Mouse (Mus musculus) cerebellum, postnatal 25 days (tissue): ENCODE measurements around the gene Slc28a1.
"Not testable (repeated sequence)": the region's sequence is repeated elsewhere in the genome, so short reads cannot be mapped to it uniquely, and the experiment has no call there.

Experiments
- DNase-seq, 2 experiments: peaks; one replicate each; pipeline ENCODE4 v3.0.0; 2021; ENCODE audit warnings: mixed read lengths in 2 of 2

Gene Slc28a1

DNA sequence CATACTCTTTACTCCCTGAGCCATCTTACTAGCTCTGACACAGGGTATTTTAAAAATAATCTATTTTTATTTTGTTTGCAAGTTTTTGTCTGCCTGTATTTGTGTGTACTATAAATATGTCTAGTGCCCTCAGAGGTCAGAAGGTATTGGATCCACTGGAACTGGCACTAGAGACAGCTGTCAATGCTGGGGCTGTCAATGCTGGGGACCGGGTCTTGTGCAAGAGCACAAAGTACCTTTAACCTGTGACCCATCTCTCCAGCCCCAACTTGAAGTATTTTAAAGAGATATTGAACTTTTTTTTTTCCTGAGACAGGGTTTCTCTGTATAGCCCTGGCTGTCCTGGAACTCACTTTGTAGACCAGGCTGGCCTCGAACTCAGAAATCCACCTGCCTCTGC lies 59.3 kb downstream of the Slc28a1 start:
- no peak for DNase-seq

DNA sequence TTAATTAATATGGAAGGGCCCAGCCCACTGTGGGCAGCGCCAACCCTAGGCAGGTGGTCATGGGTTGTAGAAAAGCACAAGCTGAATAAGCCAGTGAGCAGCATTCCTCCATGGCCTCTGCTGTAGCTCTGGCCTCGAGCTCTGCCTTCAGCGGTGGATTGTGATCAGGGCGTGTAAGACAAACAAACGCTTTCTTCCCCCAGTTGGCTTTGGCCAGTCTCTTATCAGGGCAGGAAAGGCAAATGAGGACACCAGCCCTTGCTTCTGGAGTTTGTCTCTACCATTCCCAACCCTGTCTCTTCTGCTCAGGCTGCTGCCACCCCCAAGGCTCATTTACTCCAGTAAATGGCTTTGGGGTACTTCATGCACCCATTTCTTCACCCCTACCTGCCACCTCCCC lies 60.1 kb downstream of the Slc28a1 start:
- DNase-seq: no peak

DNA sequence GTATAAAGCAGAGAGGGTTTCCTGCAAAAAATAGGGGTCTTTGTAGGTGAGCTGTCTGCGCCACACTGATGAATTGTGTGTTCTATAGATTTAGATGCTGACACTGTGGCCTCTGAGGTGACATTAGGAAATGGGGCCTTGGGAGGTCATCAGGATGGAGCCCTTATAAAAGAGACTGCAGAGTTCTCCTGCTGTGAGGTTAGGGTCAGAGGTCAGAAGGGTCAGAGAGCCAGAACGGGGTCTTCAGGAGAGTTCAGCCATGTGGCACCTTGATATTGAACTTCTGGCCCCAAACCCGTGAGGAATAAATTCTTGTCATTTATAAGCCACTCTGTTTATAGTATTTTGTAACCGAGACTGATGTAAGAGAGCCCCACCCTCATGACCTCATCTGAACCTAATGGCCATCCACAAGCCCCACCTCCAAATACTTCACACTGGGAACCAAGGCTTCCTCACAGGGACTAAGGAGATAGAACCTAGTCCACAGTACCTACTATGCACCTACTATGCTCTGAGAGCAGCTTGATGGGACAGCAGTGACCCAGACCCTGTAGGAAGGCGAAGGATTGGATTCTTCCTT lies 61.7 kb downstream of the Slc28a1 start:
- DNase-seq: no peak

DNA sequence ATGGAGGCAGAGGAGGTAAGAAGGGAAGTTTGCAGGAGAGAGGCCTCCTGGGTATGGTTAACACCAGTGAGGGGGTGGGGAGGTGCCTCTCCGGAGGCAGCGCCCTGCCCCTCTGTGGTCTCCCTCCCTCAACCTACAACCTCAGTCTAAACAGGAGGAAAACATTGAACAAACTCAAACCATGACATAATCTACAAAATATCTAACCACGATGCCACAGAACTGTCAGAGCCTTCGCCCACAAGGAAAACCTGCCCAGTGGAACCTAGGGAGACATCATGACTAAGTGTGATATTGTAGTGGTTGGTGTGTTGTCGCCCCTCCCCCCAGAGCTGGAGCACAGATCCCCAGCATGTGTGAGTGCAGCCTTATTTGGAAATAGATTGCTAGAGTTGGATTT lies 64.9 kb downstream of the Slc28a1 start:
- DNase-seq: no peak

DNA sequence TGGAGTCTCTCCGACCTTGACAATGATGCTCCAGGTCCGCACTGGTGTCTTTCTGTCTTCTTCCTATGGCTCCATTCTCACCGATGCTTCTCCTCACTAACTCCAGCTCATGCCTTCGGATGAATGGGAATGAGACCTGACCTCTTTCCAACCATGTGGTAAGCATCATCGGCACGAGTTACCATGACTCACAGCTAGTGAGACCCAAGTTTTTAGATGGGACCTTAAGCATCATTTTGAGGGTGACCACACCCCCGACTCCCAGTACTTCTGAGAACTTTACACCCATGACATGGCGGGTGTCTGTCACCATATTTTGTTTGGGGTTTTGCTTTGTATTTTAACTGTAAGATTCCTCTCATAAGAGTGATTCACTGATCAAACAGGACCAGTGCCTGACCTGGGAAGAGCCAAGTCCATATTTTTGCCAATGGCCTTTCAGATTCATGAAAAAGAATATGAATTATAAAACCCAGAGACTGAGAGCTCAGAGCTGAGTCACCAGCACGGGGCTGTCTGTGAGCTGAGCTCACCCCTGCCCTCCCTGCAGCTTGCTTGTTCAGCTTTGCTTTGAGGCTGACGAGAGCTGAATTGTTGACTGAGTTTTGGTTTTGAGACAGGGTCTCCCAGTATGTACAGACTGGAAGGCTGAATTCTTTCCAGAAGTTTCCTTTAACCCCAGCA lies 68.0 kb downstream of the Slc28a1 start:
- DNase-seq: no peak

DNA sequence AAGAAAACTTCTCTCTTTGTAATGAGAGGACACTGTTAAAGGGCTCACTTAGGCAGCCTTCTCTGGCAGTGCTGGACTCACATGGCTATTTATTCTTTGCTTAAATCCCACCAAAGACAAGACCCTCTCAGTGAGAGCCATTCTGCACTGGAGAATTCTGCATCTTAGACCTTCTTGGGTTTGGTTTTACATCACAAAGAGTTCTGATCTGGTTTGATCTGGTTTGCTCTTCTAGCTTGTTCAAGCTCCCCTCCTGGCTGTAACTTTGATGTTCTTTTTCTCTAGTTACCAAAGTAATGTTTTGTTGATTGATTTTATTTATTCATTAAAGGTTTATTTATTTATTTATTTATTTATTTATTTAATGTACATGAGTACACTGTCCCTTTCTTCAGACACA lies 68.6 kb downstream of the Slc28a1 start:
- DNase-seq: no peak

DNA sequence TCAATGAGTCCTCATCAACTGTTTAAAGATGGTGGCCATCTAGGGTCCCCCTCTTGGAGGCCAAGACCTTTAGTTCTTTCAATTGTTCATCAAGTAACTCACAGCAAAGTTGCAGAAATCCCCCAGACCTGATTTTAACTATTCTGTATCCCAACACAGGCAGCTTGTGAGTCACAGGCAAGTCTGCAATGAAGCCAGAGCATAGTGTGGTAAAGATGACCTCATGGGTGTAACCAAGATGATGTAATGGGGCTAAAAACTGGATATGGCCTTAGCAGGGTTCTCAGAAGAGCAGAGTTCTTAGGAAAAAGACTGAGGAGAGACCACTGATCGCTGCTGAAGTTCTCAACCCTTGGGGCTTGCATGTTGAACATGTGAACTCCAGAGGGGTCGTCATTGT lies 69.5 kb downstream of the Slc28a1 start:
- DNase-seq: no peak

DNA sequence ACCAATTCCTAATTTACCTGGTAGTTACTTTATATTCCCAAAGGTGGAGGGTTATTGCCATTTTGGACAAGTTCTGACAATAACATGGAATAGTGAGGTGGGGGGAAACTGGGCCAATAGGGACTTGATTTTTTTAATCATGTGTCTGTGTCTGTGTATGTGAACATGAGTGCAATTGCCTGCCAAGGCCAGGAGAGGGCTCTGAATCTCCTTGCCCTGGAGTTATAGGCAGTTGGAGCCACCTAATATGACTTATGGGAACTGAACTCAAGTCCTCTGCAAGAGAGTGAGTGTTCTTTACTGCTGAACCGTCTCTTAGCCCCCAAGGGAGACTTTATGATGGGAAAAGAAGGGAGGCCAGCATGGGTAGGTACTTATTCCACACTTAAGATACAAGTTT lies 70.1 kb downstream of the Slc28a1 start:
- no peak for DNase-seq

DNA sequence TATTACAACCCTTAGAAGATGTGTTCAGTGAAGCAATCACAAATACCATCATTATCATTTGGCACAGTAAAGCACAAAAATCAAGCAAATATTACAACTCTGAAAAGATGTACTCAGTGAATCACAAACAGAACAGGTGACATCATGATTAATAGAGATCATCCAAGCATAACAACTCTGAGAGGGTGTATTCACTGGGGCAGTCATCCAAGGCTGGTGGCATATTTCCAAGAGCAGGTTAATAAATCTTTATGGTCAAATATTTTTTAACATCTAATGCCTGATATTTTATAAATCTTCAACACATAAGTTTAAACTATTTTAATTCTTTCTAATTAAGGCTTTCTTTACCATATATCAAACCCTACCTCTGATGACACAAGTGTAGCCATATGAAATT lies 71.4 kb downstream of the Slc28a1 start:
- peak; percentile 21 to 59 for DNase-seq

DNA sequence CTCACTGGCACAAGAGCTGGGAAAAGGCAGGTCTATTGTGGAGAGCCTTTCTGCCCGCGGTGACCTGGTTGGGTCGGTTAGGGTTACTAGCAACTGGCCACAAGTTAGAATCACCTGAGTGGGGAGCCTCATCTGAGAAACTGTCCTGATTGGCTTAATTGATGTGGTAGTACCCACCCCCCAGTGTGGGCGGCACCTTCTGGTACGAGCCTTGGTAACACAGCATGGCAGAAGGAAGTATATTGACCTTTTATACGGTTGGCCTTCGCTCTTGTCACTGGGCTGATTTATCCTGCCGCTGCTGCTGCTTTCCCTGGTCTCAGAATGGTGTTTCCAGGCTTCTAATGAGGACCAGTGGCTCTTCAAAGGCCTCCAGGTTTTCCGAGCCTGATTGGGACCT lies 74.6 kb downstream of the Slc28a1 start:
- no peak for DNase-seq

DNA sequence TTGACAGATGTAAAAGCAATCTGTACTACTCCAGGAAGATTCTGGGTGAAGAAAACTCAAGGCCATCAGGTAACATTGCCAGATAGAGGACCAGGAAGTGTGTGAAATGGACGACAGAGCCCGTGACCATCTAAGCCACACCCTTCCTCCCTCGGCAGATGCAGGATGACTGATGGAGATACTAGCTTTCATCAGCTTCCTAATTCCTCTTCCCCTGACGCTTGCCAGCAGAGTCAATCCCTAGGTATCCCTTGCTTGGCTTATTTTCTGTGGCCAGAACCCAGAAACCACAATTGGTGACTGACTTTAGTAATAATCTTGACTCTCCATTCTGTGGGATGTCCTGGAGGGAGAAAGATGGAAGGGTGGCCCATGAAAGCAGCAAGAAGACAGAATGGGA lies 80.9 kb downstream of the Slc28a1 start:
- DNase-seq: no peak

DNA sequence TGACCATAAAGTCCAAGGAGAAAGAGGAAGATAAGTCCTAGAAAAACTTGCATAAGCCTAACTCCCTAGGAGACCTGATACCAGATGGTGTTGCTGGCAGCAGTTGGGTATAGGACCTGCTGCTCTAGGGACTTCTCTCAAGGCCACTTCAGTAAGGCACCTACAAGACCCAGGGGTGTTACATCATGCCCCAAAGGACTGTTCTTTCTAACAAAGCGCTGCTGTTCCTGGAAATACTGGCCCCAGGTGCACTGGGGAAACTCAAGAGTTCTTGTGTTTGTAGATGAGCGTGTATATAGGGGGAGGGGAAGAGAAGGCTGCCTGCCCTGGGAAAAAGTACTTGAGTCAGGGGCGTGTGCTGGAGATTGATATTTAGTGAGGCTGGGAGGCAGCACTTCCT lies 82.2 kb downstream of the Slc28a1 start:
- no peak for DNase-seq

DNA sequence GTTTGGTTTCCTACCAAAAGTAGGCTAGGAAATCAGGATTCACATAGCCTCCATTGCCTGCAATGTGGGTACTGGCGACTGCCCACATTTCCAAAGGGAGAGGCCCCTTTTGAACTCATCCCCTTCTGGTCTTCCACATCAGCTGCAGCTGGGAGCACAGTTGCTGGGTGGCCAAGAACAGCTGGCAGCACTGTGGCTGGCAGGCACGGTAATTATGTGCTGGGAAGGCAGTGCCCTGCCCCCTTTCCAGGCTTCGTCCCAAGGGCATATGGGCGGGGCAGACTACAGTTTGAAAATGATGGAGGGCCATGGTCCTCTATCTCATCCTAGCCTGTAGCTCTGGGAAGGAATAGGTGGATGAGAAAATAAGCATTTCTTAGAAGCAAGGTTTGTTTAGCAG lies 83.9 kb downstream of the Slc28a1 start:
- no peak for DNase-seq

DNA sequence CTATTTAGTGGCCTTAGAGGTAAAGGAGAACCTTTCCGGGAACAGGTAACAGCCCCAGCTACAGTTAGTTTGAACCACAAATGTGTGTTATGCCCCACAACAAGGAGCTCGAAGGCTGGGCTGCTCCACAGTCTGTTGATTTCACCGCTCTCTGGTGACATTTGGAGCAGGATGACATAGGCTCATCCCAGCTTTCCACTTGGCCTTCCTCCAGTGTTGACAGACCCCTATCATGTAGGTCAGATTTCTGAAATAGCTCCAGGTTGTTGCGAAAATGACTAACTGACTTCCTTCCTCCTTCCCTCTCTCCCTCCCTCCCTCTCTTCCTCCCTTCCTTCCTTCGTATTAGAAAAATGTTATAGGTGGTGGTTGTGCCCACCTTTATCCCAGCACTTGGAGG lies 84.5 kb downstream of the Slc28a1 start:
- no peak for DNase-seq

DNA sequence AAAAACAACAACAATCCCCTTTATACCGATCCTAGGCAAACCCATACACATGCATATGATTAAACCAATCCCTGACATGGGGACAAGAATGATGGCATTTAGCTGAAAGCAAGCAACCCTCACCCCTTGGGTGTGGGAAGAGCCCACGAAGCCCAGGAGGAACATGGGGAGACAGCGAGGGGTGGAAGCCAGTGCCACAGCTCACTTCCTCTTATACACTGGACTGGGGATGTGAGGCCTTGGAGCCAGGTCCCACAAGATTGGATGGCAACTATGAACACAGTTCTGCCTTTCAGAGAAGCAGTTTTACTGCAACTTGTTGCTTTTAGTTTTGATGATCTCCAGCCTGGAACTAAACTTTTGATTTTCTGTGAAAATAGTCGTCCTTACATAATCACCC lies 85.2 kb downstream of the Slc28a1 start:
- DNase-seq: no peak

DNA sequence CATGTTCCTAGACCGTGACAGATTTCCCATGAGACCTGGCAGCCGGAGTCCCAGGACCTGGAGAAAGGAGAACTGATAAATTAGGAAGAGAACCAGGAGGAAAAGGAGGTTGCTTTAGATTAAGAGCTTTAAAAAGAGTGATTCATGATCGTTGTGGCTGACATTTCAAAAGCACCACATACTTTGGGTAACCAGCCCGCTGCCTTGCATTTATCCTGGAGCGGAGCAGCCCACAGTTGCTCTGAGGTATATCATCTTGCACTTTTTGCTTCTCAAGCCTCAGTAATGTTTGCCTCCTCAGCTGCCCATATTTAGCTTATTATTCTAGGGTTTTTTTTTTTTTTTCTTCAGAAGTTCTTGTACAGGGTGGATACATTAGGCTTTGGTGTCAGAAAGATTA lies 87.8 kb downstream of the Slc28a1 start:
- DNase-seq: no peak

DNA sequence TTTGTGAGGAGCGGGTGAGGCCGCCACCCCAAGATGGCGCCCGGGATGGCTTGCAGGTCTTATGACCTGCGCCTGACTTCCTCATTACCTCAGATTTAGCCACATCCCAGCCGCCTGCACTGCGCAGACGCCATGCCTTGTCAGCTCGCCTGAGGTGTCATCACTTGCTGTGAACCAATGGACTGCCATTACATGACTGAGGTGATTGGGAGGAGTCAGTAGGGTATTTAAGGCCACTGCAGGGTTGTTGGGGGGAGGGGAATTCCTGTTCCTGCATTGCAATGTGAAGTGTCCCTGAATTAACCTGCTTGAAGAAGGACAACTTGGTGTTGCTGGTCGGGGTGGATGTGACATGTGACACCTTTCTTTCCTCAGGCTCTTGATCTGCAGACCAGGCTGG lies 89.0 kb downstream of the Slc28a1 start:
- DNase-seq: not testable (repeated sequence)

DNA sequence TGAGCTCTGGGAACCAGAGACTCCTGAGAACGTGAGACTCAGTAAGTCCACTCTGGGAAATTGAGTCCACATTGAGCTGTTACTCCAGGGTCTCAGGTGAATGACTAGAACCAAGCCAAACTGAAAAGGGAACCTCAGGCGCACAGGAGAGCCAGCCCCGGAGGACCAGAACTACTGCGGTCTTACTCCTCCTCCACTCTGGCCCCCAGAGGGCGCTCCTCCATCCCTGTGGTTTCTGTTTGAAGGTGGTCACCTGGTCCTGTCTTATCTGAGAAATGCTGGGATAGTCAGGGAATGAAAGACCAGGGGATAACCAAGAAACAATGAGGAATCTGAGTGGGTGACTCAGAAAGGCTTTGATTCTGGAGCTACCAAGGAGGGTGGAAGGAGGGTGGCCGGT lies 94.3 kb downstream of the Slc28a1 start:
- DNase-seq: peak; percentile 43 to 66

DNA sequence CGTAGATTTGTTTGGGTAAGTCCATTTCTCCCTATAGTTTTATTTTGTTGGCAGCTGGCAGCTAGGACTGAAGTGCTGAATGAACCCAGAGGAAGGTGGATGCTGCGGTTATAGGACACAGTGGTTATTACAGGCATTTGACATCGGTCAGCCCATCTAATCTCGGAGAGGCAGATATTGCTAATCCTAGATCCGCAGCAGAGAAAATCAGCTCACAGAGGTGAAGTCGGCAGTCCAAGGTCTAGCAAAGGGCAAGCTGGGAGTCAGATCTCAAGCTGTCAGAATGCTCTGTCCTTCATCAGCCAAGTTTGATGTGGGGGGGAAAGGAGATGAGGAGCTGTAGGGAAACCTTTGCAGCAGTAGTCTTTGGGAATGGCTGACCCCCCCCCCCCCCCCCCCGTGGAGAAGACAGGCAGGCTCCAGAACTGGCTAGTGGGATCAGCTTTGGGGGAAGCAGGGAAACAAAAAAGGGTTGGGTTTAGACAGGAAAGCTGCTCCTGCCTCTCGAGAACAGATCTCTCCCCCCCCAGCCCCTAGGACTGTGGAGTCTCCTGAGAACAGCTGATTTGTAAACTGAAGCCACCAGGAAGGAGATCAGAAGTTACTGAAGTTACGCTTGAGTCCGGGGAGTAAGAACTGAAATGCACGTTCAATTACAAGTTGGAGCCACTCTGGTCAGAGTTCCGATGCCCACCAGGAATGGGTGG lies 95.5 kb downstream of the Slc28a1 start:
- DNase-seq: no peak

DNA sequence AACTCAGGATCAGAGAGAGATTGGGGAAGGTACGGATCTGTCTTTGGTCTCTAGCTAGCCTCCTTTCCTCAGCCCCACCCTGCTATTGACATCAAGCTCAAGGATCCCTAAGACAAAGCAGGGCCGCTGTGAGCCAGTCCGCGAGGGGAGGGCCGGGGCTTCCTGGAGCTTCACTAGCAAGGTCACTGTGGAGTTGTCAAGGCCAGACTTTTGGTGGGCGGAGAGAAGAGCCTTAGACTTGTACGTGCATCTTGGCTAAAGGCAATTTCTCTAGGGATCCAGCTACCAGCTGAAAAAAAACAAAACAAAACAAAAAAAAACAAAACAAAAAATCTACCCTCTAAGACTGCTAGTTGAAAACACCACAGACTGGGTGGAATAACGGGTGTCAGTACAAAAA lies 97.2 kb downstream of the Slc28a1 start:
- no peak for DNase-seq

DNA sequence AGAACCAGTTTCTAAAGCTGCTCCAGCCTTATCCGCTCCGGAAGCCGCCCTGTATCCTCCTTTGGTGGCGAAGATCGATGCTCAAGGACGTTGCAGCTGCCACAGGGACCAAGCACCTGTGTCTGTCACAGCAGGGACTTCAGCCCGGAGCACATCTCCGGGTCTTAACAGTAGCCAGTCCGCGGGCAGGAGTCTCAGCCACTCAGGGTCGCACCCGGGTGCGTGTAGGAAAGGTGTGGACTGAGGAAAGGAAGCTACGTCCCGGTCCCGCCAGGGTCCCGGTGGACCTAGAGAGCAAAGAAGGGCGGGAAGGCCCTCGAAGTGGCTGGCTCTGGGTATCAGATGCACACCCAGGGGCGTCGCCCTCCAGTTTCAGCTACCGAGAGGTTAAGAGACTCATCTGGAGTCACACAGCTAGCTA lies 97.7 kb downstream of the Slc28a1 start:
- DNase-seq: peak in 1 of 2 experiments; percentile 13

DNA sequence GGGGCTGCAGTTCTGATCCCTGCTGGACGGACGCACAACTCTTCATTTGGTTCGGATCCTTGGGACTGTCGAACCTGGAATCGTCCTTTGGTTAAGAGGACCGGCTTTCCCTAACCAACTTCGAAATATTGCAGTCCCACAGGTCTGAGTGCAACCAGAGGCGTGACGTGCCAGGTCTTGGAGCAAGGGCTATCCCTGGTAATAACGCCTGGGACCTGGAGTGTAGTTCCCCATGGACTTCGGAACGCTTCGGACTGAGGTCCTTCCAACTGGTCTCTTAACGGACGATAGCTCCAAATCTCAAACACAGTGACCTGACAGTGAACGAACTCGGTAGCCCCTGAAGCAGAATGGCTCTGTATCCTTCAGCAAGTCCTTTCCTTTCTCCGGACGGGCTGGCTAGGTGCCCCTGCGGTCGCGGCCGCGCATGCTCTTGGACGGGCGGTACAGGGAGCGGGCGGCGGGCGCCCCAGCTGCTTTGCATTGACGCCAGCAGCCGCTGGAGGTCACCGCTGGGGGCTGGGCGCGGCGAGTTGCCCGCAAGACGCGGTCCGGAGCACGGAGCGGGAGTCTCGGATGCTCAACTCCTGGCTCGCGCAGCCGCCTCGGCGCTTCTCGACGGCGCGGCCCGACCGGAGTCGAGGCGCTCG lies 98.2 kb downstream of the Slc28a1 start:
- DNase-seq: peak; percentile 58 to 66

DNA sequence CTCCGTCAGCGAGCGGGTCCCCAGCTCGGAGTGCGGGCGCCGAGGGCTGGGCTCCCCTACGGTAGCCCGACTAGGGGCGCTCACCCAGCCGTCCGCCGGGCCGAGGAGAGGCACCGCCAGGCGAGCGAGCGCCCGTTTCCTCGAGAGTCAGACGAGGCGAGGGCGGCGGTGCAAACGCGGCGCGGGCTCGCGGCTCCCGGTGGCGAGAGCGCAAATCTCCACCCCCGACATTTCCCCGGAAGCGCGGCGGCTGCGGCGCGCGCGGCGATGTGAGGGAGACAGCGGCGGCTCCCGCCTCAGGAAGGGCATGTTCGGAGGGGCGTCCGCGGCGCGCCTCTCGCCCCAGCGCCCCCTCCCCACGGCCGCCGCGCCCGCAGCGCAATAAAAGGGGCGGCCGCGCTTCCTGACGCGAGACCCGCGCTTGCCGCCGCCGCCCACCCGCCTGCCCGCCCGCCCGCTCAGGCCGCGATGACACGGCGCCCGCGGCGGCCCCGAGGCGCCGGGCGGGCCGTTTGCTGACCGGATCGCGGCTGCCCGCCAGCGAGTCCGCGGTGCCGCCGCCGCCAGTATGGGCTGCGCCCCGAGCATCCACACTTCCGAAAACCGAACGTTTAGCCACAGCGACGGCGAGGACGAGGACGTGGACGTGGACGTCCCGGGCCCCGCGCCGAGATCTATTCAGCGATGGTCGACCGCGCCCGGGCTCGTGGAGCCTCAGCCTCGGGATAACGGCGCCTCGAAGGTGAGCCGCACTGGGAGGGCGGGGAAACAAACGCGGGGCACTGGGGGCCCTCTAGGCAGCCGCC lies 99.0 kb downstream of the Slc28a1 start, which contains the start of gene Pde8a:
TSS of gene Pde8a (plus strand) at position 250 of the 806 bp plus-strand sequence.
- peak in 1 of 2 experiments; percentile 4 for DNase-seq
